In genomic region chr8:108612815-108613214, GRCm38 (mm10) we compare ENCODE assay signal across 9 mouse cellular contexts.
DNase-seq lines count a peak whose midpoint lies in the region; ATAC-seq lines count a peak whose summit lies in the region.
"Had no signal": no experiment of that assay in that cellular context is flagged by ENCODE, and none has a peak within 500 bp of the region (broad histone marks: within the 10 kb centered on the region; RNA-seq: fewer than 3 reads in every experiment).

No protein-coding gene starts in this region.

- peak; percentile 47 for DNase-seq in adrenal gland, postnatal 14 days
- no peak for DNase-seq in adrenal gland, postnatal 10 days
- DNase-seq in kidney, postnatal 14 days, result peak; percentile 49
- peak; percentile 24 for DNase-seq in retina, embryonic 14.5 days (ENCODE audit: low spot score)
- DNase-seq in right cerebral cortex, postnatal 36 days (ENCODE audit: low spot score in 2 of 2), result no peak
- no peak for DNase-seq in layer of hippocampus, adult 11-12 months (ENCODE audit: low spot score)
- DNase-seq: left cerebral cortex, postnatal 4 days had no signal

- peaks cover 77% of the 10 kb centered on the region for H3K4me1 ChIP-seq in megakaryocyte, embryonic 14.5 days

- H3K36me3 ChIP-seq in megakaryocyte, embryonic 14.5 days (replicated peaks; ENCODE audit: low read length), result no peaks in the 10 kb centered on the region

- no peaks in the 10 kb centered on the region for H3K27me3 ChIP-seq in megakaryocyte, embryonic 14.5 days (replicated peaks)

- no peak for ATAC-seq in megakaryocyte, adult 5-6 weeks (ENCODE audit: poor library complexity, severe bottlenecking)

- peak overlapping the region; percentile 91 for H3K4me3 ChIP-seq in megakaryocyte, embryonic 14.5 days (replicated peaks)

- H3K9me3 ChIP-seq in megakaryocyte, embryonic 14.5 days, result no peaks in the 10 kb centered on the region

Comparison
In these comparisons a context has a peak if more than half of its experiments do, and no peak if none do; other contexts are left out.
1. DNase-seq: peak in adrenal gland, postnatal 14 days (single experiment), kidney, postnatal 14 days (single experiment) and retina, embryonic 14.5 days (single experiment); none in adrenal gland, postnatal 10 days (single experiment), right cerebral cortex, postnatal 36 days (0 of 2) and layer of hippocampus, adult 11-12 months (single experiment).